Mouse (Mus musculus): ENCODE measurements at regions not wholly inside any gene's neighbourhood (a gene's known extent, or its start where the extent isn't known, plus 50 kb on each side); places are given as distances from the start of the nearest gene placed in this dataset.

- no peak for DNase-seq (ENCODE audit: inconsistent age in 2 of 2, low spot score in 1 of 2)
These were observed 68.2 kb downstream of the Il12a start for GRCm38 (mm10) chr3:68758609-68759008.

GRCm38 (mm10) chr3:68759375-68759774 is 68.9 kb downstream of the Il12a start:
- no peak for DNase-seq (ENCODE audit: inconsistent age in 2 of 2, low spot score in 1 of 2)

- no peak for DNase-seq (ENCODE audit: inconsistent age in 2 of 2, low spot score in 1 of 2)
These were observed 70.4 kb downstream of the Il12a start for GRCm38 (mm10) chr3:68760806-68761205.

GRCm38 (mm10) chr3:68761242-68761625 is 70.8 kb downstream of the Il12a start:
- no peak for DNase-seq (ENCODE audit: inconsistent age in 2 of 2, low spot score in 1 of 2)

GRCm38 (mm10) chr3:68761626-68762331 is 71.3 kb downstream of the Il12a start:
- no peak for DNase-seq (ENCODE audit: inconsistent age in 2 of 2, low spot score in 1 of 2)

- no peak for DNase-seq (ENCODE audit: inconsistent age in 2 of 2, low spot score in 1 of 2)
These were observed 72.5 kb downstream of the Il12a start for GRCm38 (mm10) chr3:68762988-68763387.

GRCm38 (mm10) chr3:68764336-68764735 is 73.9 kb downstream of the Il12a start:
- no peak for DNase-seq (ENCODE audit: inconsistent age in 2 of 2, low spot score in 1 of 2)

GRCm38 (mm10) chr3:68764917-68765598 is 74.6 kb downstream of the Il12a start:
- peak; percentile 33 to 90 for DNase-seq (ENCODE audit: inconsistent age in 2 of 2, low spot score in 1 of 2)

GRCm38 (mm10) chr3:68771579-68771978 is 81.1 kb downstream of the Il12a start:
- DNase-seq (ENCODE audit: inconsistent age in 2 of 2, low spot score in 1 of 2): no peak

- no peak for DNase-seq (ENCODE audit: inconsistent age in 2 of 2, low spot score in 1 of 2)
These were observed 87.4 kb downstream of the Il12a start for GRCm38 (mm10) chr3:68777801-68778200.

GRCm38 (mm10) chr3:68778354-68779040 is 88.1 kb downstream of the Il12a start:
- DNase-seq (ENCODE audit: inconsistent age in 2 of 2, low spot score in 1 of 2): no peak

GRCm38 (mm10) chr3:68780843-68781242 is 88.5 kb upstream of the 1110032F04Rik start:
- no peak for DNase-seq (ENCODE audit: inconsistent age in 2 of 2, low spot score in 1 of 2)

- no peak for DNase-seq (ENCODE audit: inconsistent age in 2 of 2, low spot score in 1 of 2)
These were observed 87.9 kb upstream of the 1110032F04Rik start for GRCm38 (mm10) chr3:68781466-68781865.

- DNase-seq (ENCODE audit: inconsistent age in 2 of 2, low spot score in 1 of 2): no peak
These were observed 87.0 kb upstream of the 1110032F04Rik start for GRCm38 (mm10) chr3:68782363-68782762.

- no peak for DNase-seq (ENCODE audit: inconsistent age in 2 of 2, low spot score in 1 of 2)
These were observed 85.5 kb upstream of the 1110032F04Rik start for GRCm38 (mm10) chr3:68783666-68784416.

- DNase-seq (ENCODE audit: inconsistent age in 2 of 2, low spot score in 1 of 2): no peak
These were observed 82.6 kb upstream of the 1110032F04Rik start for GRCm38 (mm10) chr3:68786771-68787170.

GRCm38 (mm10) chr3:68787385-68788175 is 81.8 kb upstream of the 1110032F04Rik start:
- no peak for DNase-seq (ENCODE audit: inconsistent age in 2 of 2, low spot score in 1 of 2)

GRCm38 (mm10) chr3:68789491-68789890 is 79.9 kb upstream of the 1110032F04Rik start:
- no peak for DNase-seq (ENCODE audit: inconsistent age in 2 of 2, low spot score in 1 of 2)

GRCm38 (mm10) chr3:68790466-68790865 is 78.9 kb upstream of the 1110032F04Rik start:
- no peak for DNase-seq (ENCODE audit: inconsistent age in 2 of 2, low spot score in 1 of 2)

- no peak for DNase-seq (ENCODE audit: inconsistent age in 2 of 2, low spot score in 1 of 2)
These were observed 76.5 kb upstream of the 1110032F04Rik start for GRCm38 (mm10) chr3:68792883-68793282.
